Mouse (Mus musculus): ENCODE data around the gene Gm13078. TPM values are rescaled to one million over a fixed set of nuclear protein-coding genes. Genes with fewer than 3 reads are reported as not detected.

The Gm13078 gene
- polyA plus RNA-seq (2016; fragmentation: Nextera tagmentation; extraction: Ambion mirVana): not detected in 2 replicates

- WGBS: 94% methylated on average over 1 of the region's 1 CpGs
- no peaks in the 10 kb centered on the region for H3K27me3 ChIP-seq
- no peaks in the 10 kb centered on the region for H3K4me1 ChIP-seq
- no peak within 1 kb of the TSS for H3K9ac ChIP-seq
- H3K36me3 ChIP-seq: no peaks in the 10 kb centered on the region
- ATAC-seq (ENCODE audit: low FRiP score): no peak
- H3K4me2 ChIP-seq (replicated peaks): no peak within 1 kb of the TSS
- H3K27ac ChIP-seq: no peak within 1 kb of the TSS
- peaks cover 29% of the 10 kb centered on the region for H3K9me3 ChIP-seq (replicated peaks)
- H3K4me3 ChIP-seq: no peak within 1 kb of the TSS
These were observed at the start of gene Gm13078 for GRCm38 (mm10) chr4:143719155-143719554. Gene Gm13078, plus strand, starts transcription at chr4:143719455.

- Histone ChIP-seq H3K27ac (no peak within 1 kb of the TSS), H3K4me3 (no peak within 1 kb of the TSS), H3K36me3 (no peaks in the 10 kb centered on the region), H3K4me2 (replicated peaks) (no peak within 1 kb of the TSS), H3K9ac (no peak within 1 kb of the TSS), H3K4me1 (no peaks in the 10 kb centered on the region), H3K9me3 (replicated peaks) (peaks cover 55% of the 10 kb centered on the region), H3K27me3 (no peaks in the 10 kb centered on the region)
- ATAC-seq (ENCODE audit: low FRiP score): no peak
- WGBS: 83% methylated on average over 2 of the region's 2 CpGs
These were observed 16.6 kb upstream of the Gm13078 start, which contains the start of gene Gm13089 for GRCm38 (mm10) chr4:143702611-143703010. Gene Gm13089, minus strand, starts transcription at chr4:143702711.

Other genes starting within 250 kb of the Gm13078 start
- gene Gm13043, start 208.1 kb upstream of the Gm13078 start, polyA plus RNA-seq (2016; fragmentation: Nextera tagmentation; extraction: Ambion mirVana): not detected in 2 replicates
- not detected in 2 replicates for gene Gm13040, start 183.5 kb upstream of the Gm13078 start, polyA plus RNA-seq (2016; fragmentation: Nextera tagmentation; extraction: Ambion mirVana)
- gene BC080695, start 167.8 kb upstream of the Gm13078 start, polyA plus RNA-seq (2016; fragmentation: Nextera tagmentation; extraction: Ambion mirVana): not detected in 2 replicates
- gene Gm13057, start 167.7 kb upstream of the Gm13078 start, polyA plus RNA-seq (2016; fragmentation: Nextera tagmentation; extraction: Ambion mirVana): not detected in 2 replicates
- gene Gm13083, start 104.5 kb upstream of the Gm13078 start, polyA plus RNA-seq (2016; fragmentation: Nextera tagmentation; extraction: Ambion mirVana): not detected in 2 replicates
- not detected in 2 replicates for gene Gm13088, start 62.2 kb upstream of the Gm13078 start, polyA plus RNA-seq (2016; fragmentation: Nextera tagmentation; extraction: Ambion mirVana)
- not detected in 2 replicates for gene Gm13089, start 16.7 kb upstream of the Gm13078 start, polyA plus RNA-seq (2016; fragmentation: Nextera tagmentation; extraction: Ambion mirVana)
- not detected in 2 replicates for gene Gm13023, start 69.9 kb downstream of the Gm13078 start, polyA plus RNA-seq (2016; fragmentation: Nextera tagmentation; extraction: Ambion mirVana)
- not detected in 2 replicates for gene Gm13084, start 96.6 kb downstream of the Gm13078 start, polyA plus RNA-seq (2016; fragmentation: Nextera tagmentation; extraction: Ambion mirVana)
- gene Gm13103, start 127.0 kb downstream of the Gm13078 start, polyA plus RNA-seq (2016; fragmentation: Nextera tagmentation; extraction: Ambion mirVana): not detected in 2 replicates
- gene Pramef6, start 180.9 kb downstream of the Gm13078 start, polyA plus RNA-seq (2016; fragmentation: Nextera tagmentation; extraction: Ambion mirVana): not detected in 2 replicates
- gene Pramef25, start 231.6 kb downstream of the Gm13078 start, polyA plus RNA-seq (2016; fragmentation: Nextera tagmentation; extraction: Ambion mirVana): not detected in 2 replicates
- not detected in 2 replicates for gene Gm13101, start 247.5 kb downstream of the Gm13078 start, polyA plus RNA-seq (2016; fragmentation: Nextera tagmentation; extraction: Ambion mirVana)

Data from hindbrain, embryonic 12.5 days (tissue).